Mouse (Mus musculus) cortical plate, adult 2 months (tissue): ENCODE measurements around the gene Gnaq. TPM values are rescaled to one million over a fixed set of nuclear protein-coding genes. Genes with fewer than 3 reads are reported as not detected.

Experiments used
- H3K27ac ChIP-seq: fragments of 200-500 bp; 2 replicates; pipeline ENCODE4 v1.5.1; 2012; ENCODE audit warnings: low read length, control low read depth, inconsistent platforms; ENCODE audit not compliant: insufficient read depth
- H3K4me1 ChIP-seq: fragments of 200-500 bp; 2 replicates; pipeline ENCODE4 v1.6.1; 2011; ENCODE audit warnings: low read length; ENCODE audit not compliant: control insufficient read depth, insufficient read depth
- H3K4me3 ChIP-seq: fragments of 200-500 bp; 2 replicates; pipeline ENCODE4 v1.5.1; 2011; ENCODE audit warnings: mild to moderate bottlenecking, low read length, control low read depth; ENCODE audit not compliant: insufficient read depth
- CTCF ChIP-seq: fragments of 200-500 bp; IDR thresholded peaks from 2 replicates; pipeline ENCODE4 v1.5.1; 2011; ENCODE audit warnings: mild to moderate bottlenecking, control low read depth, low read length; ENCODE audit not compliant: insufficient read depth; ENCODE audit errors: extremely low read depth
- POLR2A ChIP-seq: fragments of 200-500 bp; IDR thresholded peaks from 2 replicates; pipeline ENCODE4 v1.6.1; 2011; ENCODE audit warnings: mild to moderate bottlenecking, low read length, control low read depth; ENCODE audit not compliant: insufficient read depth; ENCODE audit errors: extremely low read depth
- polyA plus RNA-seq: library from polyadenylated mRNA; depleted of rRNA; stranded (reverse); fragments of >200 nt; gene quantifications from 2 replicates; pipeline ENCODE4 v1.2.3, GENCODE M21; 2012

The Gnaq gene
- polyA plus RNA-seq, 1 experiment, result 59.1 TPM

- H3K27ac ChIP-seq, result no peak overlapping the region
- TF ChIP-seq CTCF, result no peak
- TF ChIP-seq POLR2A, result no peak
- peaks cover 5% of the 10 kb centered on the region; the same call in 1 of the 2 replicates for H3K4me1 ChIP-seq
Measured at GRCm38 (mm10) chr19:16186984-16187383, 54.4 kb downstream of the Gnaq start.

GRCm38 (mm10) chr19:16187952-16188351 lies 55.3 kb downstream of the Gnaq start:
- Histone ChIP-seq H3K4me1 (peaks cover 5% of the 10 kb centered on the region; the same call in 1 of the 2 replicates), H3K27ac (no peak overlapping the region), H3K4me3 (no peak overlapping the region)
- no peak for TF ChIP-seq CTCF

More at GRCm38 (mm10) chr19:16186984-16187383, 54.4 kb downstream of the Gnaq start:
- no peak overlapping the region for H3K4me3 ChIP-seq

- Histone ChIP-seq H3K4me1 (no peaks in the 10 kb centered on the region), H3K27ac (no peak overlapping the region), H3K4me3 (no peak overlapping the region)
- TF ChIP-seq POLR2A, result no peak
- no peak for TF ChIP-seq CTCF
Measured at GRCm38 (mm10) chr19:16189066-16189765, 56.6 kb downstream of the Gnaq start.

- TF ChIP-seq CTCF (peak; percentile 30; the same call in 1 of the 2 replicates), POLR2A (no peak)
Measured at GRCm38 (mm10) chr19:16198162-16198561, 65.5 kb downstream of the Gnaq start.

GRCm38 (mm10) chr19:16201356-16201755 lies 68.7 kb downstream of the Gnaq start:
- no peak for TF ChIP-seq CTCF
- TF ChIP-seq POLR2A, result no peak
- H3K4me1 ChIP-seq, result peaks cover 14% of the 10 kb centered on the region
- H3K27ac ChIP-seq, result no peak overlapping the region
- H3K4me3 ChIP-seq, result no peak overlapping the region

More at GRCm38 (mm10) chr19:16198162-16198561, 65.5 kb downstream of the Gnaq start:
- H3K27ac ChIP-seq, result no peak overlapping the region
- no peak overlapping the region for H3K4me3 ChIP-seq
- H3K4me1 ChIP-seq, result peaks cover 8% of the 10 kb centered on the region; the same call in 1 of the 2 replicates

GRCm38 (mm10) chr19:16204776-16205680 lies 72.4 kb downstream of the Gnaq start:
- Histone ChIP-seq H3K4me1 (peaks cover 13% of the 10 kb centered on the region), H3K27ac (no peak overlapping the region), H3K4me3 (no peak overlapping the region)
- TF ChIP-seq CTCF, result no peak
- TF ChIP-seq POLR2A, result no peak

- TF ChIP-seq CTCF (no peak), POLR2A (no peak)
- no peak overlapping the region for H3K27ac ChIP-seq
- peaks cover 12% of the 10 kb centered on the region for H3K4me1 ChIP-seq
- no peak overlapping the region for H3K4me3 ChIP-seq
Measured at GRCm38 (mm10) chr19:16209616-16210015, 77.0 kb downstream of the Gnaq start.

- H3K27ac ChIP-seq, result peak overlapping the region; percentile 56; the same call in 1 of the 2 replicates
- TF ChIP-seq POLR2A, result no peak
- TF ChIP-seq CTCF, result no peak
- no peak overlapping the region for H3K4me3 ChIP-seq
- peaks cover 7% of the 10 kb centered on the region for H3K4me1 ChIP-seq
Measured at GRCm38 (mm10) chr19:16214946-16215345, 82.3 kb downstream of the Gnaq start.

GRCm38 (mm10) chr19:16215430-16216016 lies 82.9 kb downstream of the Gnaq start:
- no peak overlapping the region for H3K4me3 ChIP-seq
- peaks cover 8% of the 10 kb centered on the region for H3K4me1 ChIP-seq
- TF ChIP-seq POLR2A (no peak), CTCF (no peak)
- no peak overlapping the region for H3K27ac ChIP-seq
